Mouse (Mus musculus): Measurements from ENCODE around the gene Palm3. TPM values are rescaled to one million over a fixed set of nuclear protein-coding genes. Genes with fewer than 3 reads are reported as not detected.

Palm3 gene
- polyA plus RNA-seq, 1 experiment from 2014 or later, result 3.6 TPM

DNA sequence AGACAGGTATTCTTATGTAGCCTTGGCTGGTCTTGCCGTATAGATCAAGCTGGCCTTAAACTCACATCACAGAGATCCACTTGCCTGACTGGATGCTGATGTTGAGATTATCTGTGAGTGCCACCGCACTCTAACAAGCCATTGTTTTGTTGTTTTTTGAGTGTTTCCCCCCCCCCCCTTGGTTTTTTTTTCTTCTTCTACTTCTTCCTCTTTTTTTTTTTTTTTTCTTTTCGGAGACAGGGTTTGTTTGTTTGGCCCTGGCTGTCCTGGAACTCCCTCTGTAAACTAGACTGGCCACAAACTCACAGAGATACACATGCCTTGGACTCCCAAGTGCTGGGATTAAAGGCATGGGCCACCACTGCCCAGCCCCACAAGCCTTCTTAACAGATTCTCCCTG, 27.2 kb upstream of the Palm3 start:
- WGBS, result 77% methylated on average over 3 of the region's 3 CpGs
- H3K27ac ChIP-seq (replicated peaks; ENCODE audit: low read depth, low read length), result no peak overlapping the region
- H3K4me2 ChIP-seq (ENCODE audit: low read depth, low read length), result no peak overlapping the region
- no peak overlapping the region for H3K9ac ChIP-seq (ENCODE audit: low read depth, low read length)
- no peak overlapping the region for H3K4me3 ChIP-seq (ENCODE audit: low read depth, low read length)
- ATAC-seq (ENCODE audit: low read depth) (no peak), DNase-seq (ENCODE audit: low spot score) (no peak)
- peaks cover 4% of the 10 kb centered on the region; the same call in 1 of the 2 replicates for H3K4me1 ChIP-seq (ENCODE audit: control insufficient read depth, insufficient read depth, low read length)
- H3K36me3 ChIP-seq (ENCODE audit: control insufficient read depth, insufficient read depth, low read length), result peaks cover 50% of the 10 kb centered on the region
- no peaks in the 10 kb centered on the region for H3K27me3 ChIP-seq (replicated peaks; ENCODE audit: control insufficient read depth, insufficient read depth, low read length)
- no peaks in the 10 kb centered on the region for H3K9me3 ChIP-seq (ENCODE audit: control insufficient read depth, low read length)

DNA sequence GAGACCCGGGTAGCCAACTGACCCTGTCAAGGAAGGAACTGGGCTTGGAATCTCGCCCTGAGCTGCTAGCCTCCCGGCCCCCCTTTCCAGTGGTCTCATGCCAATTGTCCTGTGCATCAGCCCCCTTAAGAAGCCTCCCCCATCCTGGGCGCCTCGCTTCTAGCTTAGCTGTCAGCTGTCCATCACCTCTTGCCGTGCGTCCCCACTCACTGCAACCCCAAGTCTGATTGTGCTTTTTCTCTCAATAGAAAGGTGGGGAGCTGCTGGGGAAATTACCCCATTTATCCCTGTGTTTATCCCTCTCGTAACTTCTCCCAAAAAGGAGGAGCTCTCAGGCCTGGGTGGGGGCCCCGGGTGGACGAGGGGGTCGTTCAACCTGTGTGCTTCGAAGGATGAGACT, 25.3 kb upstream of the Palm3 start:
- Histone ChIP-seq H3K4me3 (ENCODE audit: low read depth, low read length) (peak overlapping the region; percentile 80), H3K27ac (replicated peaks; ENCODE audit: low read depth, low read length) (peak overlapping the region; percentile 98; the same call in 1 of the 2 replicates), H3K4me1 (ENCODE audit: control insufficient read depth, insufficient read depth, low read length) (peaks cover 9% of the 10 kb centered on the region; the same call in 1 of the 2 replicates), H3K9me3 (ENCODE audit: control insufficient read depth, low read length) (no peaks in the 10 kb centered on the region), H3K36me3 (ENCODE audit: control insufficient read depth, insufficient read depth, low read length) (peaks cover 50% of the 10 kb centered on the region), H3K4me2 (ENCODE audit: low read depth, low read length) (peak overlapping the region; percentile 74), H3K9ac (ENCODE audit: low read depth, low read length) (peak overlapping the region; percentile 89; the same call in 1 of the 2 replicates), H3K27me3 (replicated peaks; ENCODE audit: control insufficient read depth, insufficient read depth, low read length) (no peaks in the 10 kb centered on the region)
- ATAC-seq (ENCODE audit: low read depth) (no peak), DNase-seq (ENCODE audit: low spot score) (no peak)
- 17% methylated on average over 12 of the region's 12 CpGs for WGBS

DNA sequence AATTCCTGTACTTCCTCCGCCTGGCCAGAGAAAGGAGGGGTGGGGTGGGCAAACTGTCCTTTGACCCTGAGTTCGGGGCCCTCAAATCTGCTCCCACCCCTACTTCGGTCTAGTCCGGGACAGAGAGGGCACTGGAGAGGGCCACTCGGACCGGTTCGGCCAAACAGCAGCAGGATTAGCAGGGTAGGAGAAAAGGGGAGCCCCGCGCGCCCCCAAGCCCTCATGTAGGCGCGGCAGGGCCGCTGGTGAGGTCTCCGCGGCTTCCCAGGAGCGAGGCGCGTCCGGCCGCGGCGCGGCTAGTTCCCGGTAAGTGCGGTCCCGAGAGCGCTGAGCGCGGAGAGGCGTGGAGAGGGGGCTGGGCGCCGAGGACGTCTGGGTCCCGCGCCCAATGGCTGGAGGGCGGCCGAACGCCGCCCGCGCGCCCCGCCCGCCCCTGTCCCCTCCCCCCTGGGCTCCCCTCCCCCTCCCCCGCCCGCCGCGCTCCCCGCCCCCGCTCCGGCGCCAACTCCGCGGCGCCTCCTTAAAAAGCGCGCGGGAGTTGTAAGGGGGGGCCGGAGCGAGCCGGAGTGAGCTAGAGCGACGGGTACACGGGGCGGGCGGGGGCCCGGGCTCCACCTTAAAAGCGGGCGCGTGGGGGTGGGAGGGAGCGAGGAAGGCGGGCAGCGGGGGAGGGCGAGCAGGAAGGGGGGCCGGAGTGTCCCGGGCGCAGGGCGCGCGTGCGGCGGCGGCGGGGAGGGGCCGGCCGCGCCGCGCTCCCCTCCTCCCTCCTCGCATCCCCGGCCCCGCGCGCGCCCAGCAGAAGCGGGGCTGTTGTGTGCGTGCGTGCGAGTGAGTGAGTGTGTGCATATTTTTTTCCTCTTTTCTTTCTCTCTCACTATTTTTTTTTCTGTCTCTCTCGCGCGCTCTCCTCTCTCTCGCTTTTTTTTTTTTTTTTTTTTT, 24.4 kb upstream of the Palm3 start:
- ATAC-seq (ENCODE audit: low read depth), result peak; percentile 83
- Histone ChIP-seq H3K9ac (ENCODE audit: low read depth, low read length) (peak overlapping the region; percentile 89), H3K4me3 (ENCODE audit: low read depth, low read length) (peak overlapping the region; percentile 80), H3K27me3 (replicated peaks; ENCODE audit: control insufficient read depth, insufficient read depth, low read length) (no peaks in the 10 kb centered on the region), H3K9me3 (ENCODE audit: control insufficient read depth, low read length) (no peaks in the 10 kb centered on the region), H3K4me2 (ENCODE audit: low read depth, low read length) (peak overlapping the region; percentile 74), H3K27ac (replicated peaks; ENCODE audit: low read depth, low read length) (peak overlapping the region; percentile 98), H3K4me1 (ENCODE audit: control insufficient read depth, insufficient read depth, low read length) (peaks cover 11% of the 10 kb centered on the region), H3K36me3 (ENCODE audit: control insufficient read depth, insufficient read depth, low read length) (peaks cover 46% of the 10 kb centered on the region)
- under 1% methylated on average over 34 of the region's 103 CpGs for WGBS
- DNase-seq (ENCODE audit: low spot score), result peak; percentile 97

DNA sequence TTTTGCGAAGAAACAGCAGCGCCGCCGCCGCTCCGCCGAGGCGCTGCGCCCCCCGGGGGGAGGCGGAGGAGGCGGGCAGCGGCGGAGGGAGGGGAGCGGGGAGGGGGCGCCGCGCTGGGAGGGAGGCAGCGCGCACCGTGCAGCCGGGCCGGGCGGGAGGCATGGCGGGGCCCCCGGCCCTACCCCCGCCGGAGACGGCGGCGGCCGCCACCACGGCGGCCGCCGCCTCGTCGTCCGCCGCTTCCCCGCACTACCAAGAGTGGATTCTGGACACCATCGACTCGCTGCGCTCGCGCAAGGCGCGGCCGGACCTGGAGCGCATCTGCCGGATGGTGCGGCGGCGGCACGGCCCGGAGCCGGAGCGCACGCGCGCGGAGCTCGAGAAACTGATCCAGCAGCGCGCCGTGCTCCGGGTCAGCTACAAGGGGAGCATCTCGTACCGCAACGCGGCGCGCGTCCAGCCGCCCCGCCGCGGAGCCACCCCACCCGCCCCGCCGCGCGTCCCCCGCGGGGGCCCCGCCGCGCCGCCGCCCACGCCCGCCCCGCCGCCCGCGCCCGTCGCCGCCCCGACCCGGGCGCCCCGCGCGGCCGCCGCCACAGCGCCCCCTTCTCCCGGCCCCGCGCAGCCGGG, 23.6 kb upstream of the Palm3 start, which contains the start of gene Samd1:
TSS of gene Samd1 (plus strand) at position 162 of the 631 bp plus-strand sequence.
- peak within 1 kb of the TSS; percentile 98 for H3K27ac ChIP-seq (replicated peaks; ENCODE audit: low read depth, low read length)
- ATAC-seq (ENCODE audit: low read depth) (peak; percentile 10; the same call in 1 of the 2 replicates), DNase-seq (ENCODE audit: low spot score) (peak; percentile 63)
- peak within 1 kb of the TSS; percentile 89 for H3K9ac ChIP-seq (ENCODE audit: low read depth, low read length)
- peak within 1 kb of the TSS; percentile 80 for H3K4me3 ChIP-seq (ENCODE audit: low read depth, low read length)
- peaks cover 46% of the 10 kb centered on the region for H3K36me3 ChIP-seq (ENCODE audit: control insufficient read depth, insufficient read depth, low read length)
- H3K4me2 ChIP-seq (ENCODE audit: low read depth, low read length), result peak within 1 kb of the TSS; percentile 74
- no peaks in the 10 kb centered on the region for H3K27me3 ChIP-seq (replicated peaks; ENCODE audit: control insufficient read depth, insufficient read depth, low read length)
- peaks cover 11% of the 10 kb centered on the region for H3K4me1 ChIP-seq (ENCODE audit: control insufficient read depth, insufficient read depth, low read length)
- H3K9me3 ChIP-seq (ENCODE audit: control insufficient read depth, low read length), result no peaks in the 10 kb centered on the region
- WGBS, result 0% methylated on average over 11 of the region's 112 CpGs

DNA sequence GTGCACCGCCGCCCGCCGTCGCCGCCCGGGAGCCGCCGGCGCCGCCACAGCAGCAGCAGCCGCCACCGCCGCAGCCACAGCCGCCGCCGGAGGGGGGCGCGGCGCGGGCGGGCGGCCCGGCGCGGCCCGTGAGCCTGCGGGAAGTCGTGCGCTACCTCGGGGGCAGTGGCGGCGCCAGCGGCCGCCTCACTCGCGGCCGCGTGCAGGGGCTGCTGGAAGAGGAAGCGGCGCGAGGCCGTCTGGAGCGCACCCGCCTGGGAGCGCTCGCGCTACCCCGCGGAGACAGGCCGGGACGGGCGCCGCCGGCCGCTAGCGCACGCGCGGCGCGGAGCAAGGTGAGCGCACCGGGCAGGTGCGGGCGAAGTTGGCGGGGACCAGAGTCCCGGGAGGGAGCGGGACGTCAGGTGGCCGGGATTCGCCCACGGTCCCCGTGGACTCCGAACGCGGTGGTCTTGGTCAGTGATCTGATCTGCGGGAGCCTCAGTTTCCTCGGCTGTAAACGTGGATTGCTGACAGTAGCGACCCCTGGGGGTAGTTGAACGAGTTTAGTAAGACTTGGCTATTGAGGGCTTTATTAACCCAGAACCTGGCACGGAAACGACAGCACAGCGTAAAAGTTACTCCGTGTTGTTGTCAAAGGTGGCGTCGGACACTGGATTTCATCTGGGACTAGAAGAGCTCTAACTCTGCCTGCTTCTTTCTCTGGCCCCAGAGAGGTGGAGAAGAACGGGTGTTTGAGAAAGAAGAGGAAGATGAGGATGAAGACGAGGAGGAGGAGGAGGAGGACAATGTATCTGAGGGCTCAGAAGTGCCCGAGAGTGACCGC, 22.8 kb upstream of the Palm3 start:
- peak overlapping the region; percentile 79 for H3K4me3 ChIP-seq (ENCODE audit: low read depth, low read length)
- peaks cover 48% of the 10 kb centered on the region for H3K36me3 ChIP-seq (ENCODE audit: control insufficient read depth, insufficient read depth, low read length)
- no peaks in the 10 kb centered on the region for H3K27me3 ChIP-seq (replicated peaks; ENCODE audit: control insufficient read depth, insufficient read depth, low read length)
- peaks cover 11% of the 10 kb centered on the region for H3K4me1 ChIP-seq (ENCODE audit: control insufficient read depth, insufficient read depth, low read length)
- peak overlapping the region; percentile 76 for H3K9ac ChIP-seq (ENCODE audit: low read depth, low read length)
- ATAC-seq (ENCODE audit: low read depth), result 0 out of 2 replicates have a peak, but pooled peaks have one; percentile 5
- DNase-seq (ENCODE audit: low spot score), result peak; percentile 88
- WGBS, result 2% methylated on average over 27 of the region's 92 CpGs
- H3K9me3 ChIP-seq (ENCODE audit: control insufficient read depth, low read length), result no peaks in the 10 kb centered on the region
- peak overlapping the region; percentile 98 for H3K27ac ChIP-seq (replicated peaks; ENCODE audit: low read depth, low read length)
- peak overlapping the region; percentile 74 for H3K4me2 ChIP-seq (ENCODE audit: low read depth, low read length)

DNA sequence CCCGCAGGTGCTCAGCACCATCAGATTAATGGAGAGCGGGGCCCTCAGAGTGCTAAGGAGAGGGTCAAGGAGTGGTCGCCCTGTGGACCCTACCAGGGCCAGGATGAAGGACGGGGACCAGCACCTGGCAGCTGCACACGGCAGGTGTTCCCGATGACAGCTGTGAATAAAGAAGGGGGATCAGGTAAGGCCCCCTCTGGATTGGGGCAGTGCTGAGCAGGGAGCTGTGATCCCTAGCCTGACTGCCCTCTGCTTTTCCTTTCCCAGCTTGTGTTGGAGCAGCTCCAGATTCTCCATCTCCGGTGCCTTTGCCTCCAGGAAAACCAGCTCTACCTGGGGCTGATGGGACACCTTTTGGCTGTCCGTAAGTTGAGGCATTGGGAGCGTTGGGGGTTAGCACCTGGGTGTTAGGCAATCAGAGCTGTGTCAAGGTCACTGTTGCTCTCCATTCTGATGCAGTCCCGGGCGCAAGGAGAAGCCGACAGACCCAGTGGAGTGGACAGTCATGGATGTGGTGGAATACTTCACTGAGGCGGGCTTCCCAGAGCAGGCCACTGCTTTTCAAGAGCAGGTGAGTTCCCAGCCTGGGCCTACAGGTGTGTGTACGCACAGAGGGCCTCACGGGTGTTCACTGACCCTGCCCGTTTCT, 22.1 kb upstream of the Palm3 start:
- Histone ChIP-seq H3K4me1 (ENCODE audit: control insufficient read depth, insufficient read depth, low read length) (peaks cover 11% of the 10 kb centered on the region), H3K4me3 (ENCODE audit: low read depth, low read length) (peak overlapping the region; percentile 79), H3K27me3 (replicated peaks; ENCODE audit: control insufficient read depth, insufficient read depth, low read length) (no peaks in the 10 kb centered on the region), H3K9ac (ENCODE audit: low read depth, low read length) (peak overlapping the region; percentile 76), H3K36me3 (ENCODE audit: control insufficient read depth, insufficient read depth, low read length) (peaks cover 44% of the 10 kb centered on the region), H3K27ac (replicated peaks; ENCODE audit: low read depth, low read length) (no peak overlapping the region; the same call in 1 of the 2 replicates), H3K9me3 (ENCODE audit: control insufficient read depth, low read length) (no peaks in the 10 kb centered on the region), H3K4me2 (ENCODE audit: low read depth, low read length) (peak overlapping the region; percentile 74)
- WGBS, result 62% methylated on average over 16 of the region's 16 CpGs
- no peak for ATAC-seq (ENCODE audit: low read depth)
- DNase-seq (ENCODE audit: low spot score), result no peak

DNA sequence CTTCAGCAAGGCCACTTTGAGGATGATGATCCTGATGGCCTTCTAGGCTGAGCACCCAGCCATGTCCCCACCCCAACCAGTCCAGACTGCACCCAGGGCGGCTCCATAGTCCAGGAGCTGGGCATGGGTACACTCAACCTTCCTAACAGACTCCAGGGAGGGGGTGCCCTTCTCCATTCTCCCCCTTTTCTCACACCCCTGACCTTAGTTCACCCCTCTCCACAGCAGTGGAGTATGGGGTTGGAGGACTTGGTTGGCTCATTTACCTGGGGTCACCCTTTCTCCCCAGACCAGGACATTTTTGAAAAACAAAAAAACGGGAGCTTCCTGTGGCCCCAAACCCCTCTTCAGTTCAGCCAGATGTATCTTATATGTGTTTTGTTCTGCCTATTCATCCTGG, 21.4 kb upstream of the Palm3 start:
- Histone ChIP-seq H3K27ac (replicated peaks; ENCODE audit: low read depth, low read length) (no peak overlapping the region), H3K36me3 (ENCODE audit: control insufficient read depth, insufficient read depth, low read length) (peaks cover 41% of the 10 kb centered on the region), H3K9ac (ENCODE audit: low read depth, low read length) (no peak overlapping the region), H3K4me2 (ENCODE audit: low read depth, low read length) (0 out of 2 replicates have a peak overlapping the region, but pooled peaks have one; percentile 74), H3K9me3 (ENCODE audit: control insufficient read depth, low read length) (no peaks in the 10 kb centered on the region), H3K27me3 (replicated peaks; ENCODE audit: control insufficient read depth, insufficient read depth, low read length) (no peaks in the 10 kb centered on the region), H3K4me3 (ENCODE audit: low read depth, low read length) (no peak overlapping the region), H3K4me1 (ENCODE audit: control insufficient read depth, insufficient read depth, low read length) (peaks cover 11% of the 10 kb centered on the region)
- DNase-seq (ENCODE audit: low spot score), result no peak
- WGBS, result 93% methylated on average over 2 of the region's 2 CpGs
- ATAC-seq (ENCODE audit: low read depth), result no peak

All from embryonic facial prominence, embryonic 14.5 days (tissue).